9 mouse cellular contexts compared by ENCODE assay signal in genomic region chr7:28558486-28558885, GRCm38 (mm10). TPM values are rescaled to one million over a fixed set of nuclear protein-coding genes. Genes with fewer than 3 reads are reported as not detected.
DNase-seq lines count a peak whose midpoint lies in the region; ATAC-seq and TF ChIP-seq lines count a peak whose summit lies in the region.
"Had no signal": no experiment of that assay in that cellular context is flagged by ENCODE, and none has a peak within 500 bp of the region (broad histone marks: within the 10 kb centered on the region; RNA-seq: fewer than 3 reads in every experiment).

No protein-coding gene starts in this region.

- H3K36me3 ChIP-seq in hindbrain, embryonic 16.5 days (ENCODE audit: control insufficient read depth, insufficient read depth, low read length), result peaks cover 14% of the 10 kb centered on the region; the same call in 1 of the 2 replicates
- H3K36me3 ChIP-seq in hindbrain, embryonic 10.5 days, result peaks cover 55% of the 10 kb centered on the region
- H3K36me3 ChIP-seq in lung, postnatal 0 days (ENCODE audit: insufficient read depth, low read length), result peaks cover 18% of the 10 kb centered on the region
- peaks cover 6% of the 10 kb centered on the region; the same call in 1 of the 2 replicates for H3K36me3 ChIP-seq in midbrain, embryonic 15.5 days (replicated peaks)
- H3K36me3 ChIP-seq in midbrain, embryonic 11.5 days (ENCODE audit: control insufficient read depth, insufficient read depth, low read length), result peaks cover 12% of the 10 kb centered on the region

- peak; percentile 31; the same call in 1 of the 2 replicates for TF ChIP-seq EP300 in lung, postnatal 0 days (IDR thresholded peaks at IDR 0.05)

- H3K9me3 ChIP-seq in hindbrain, embryonic 16.5 days (ENCODE audit: control insufficient read depth, low read length), result no peaks in the 10 kb centered on the region
- no peaks in the 10 kb centered on the region for H3K9me3 ChIP-seq in hindbrain, embryonic 10.5 days
- H3K9me3 ChIP-seq in lung, postnatal 0 days (ENCODE audit: low read length), result no peaks in the 10 kb centered on the region
- no peaks in the 10 kb centered on the region for H3K9me3 ChIP-seq in midbrain, embryonic 15.5 days
- H3K9me3 ChIP-seq in midbrain, embryonic 11.5 days (ENCODE audit: control insufficient read depth, low read length), result no peaks in the 10 kb centered on the region
- H3K9me3 ChIP-seq: limb, embryonic 13.5 days had no signal

- TF ChIP-seq CTCF in lung, postnatal 0 days (IDR thresholded peaks at IDR 0.05), result no peak

- intact Hi-C loops in heart, postnatal 25 days (cut with DNase I), result no loop called here

- 50% methylated on average over 4 of the region's 4 CpGs for WGBS in hindbrain, embryonic 16.5 days
- WGBS in hindbrain, embryonic 10.5 days, result 60% methylated on average over 4 of the region's 4 CpGs
- 33% methylated on average over 4 of the region's 4 CpGs for WGBS in lung, postnatal 0 days
- 73% methylated on average over 4 of the region's 4 CpGs for WGBS in midbrain, embryonic 15.5 days
- WGBS in midbrain, embryonic 11.5 days, result 58% methylated on average over 4 of the region's 4 CpGs

- H3K9ac ChIP-seq in hindbrain, embryonic 16.5 days (ENCODE audit: low read depth, low read length), result no peak overlapping the region
- H3K9ac ChIP-seq in lung, postnatal 0 days (replicated peaks; ENCODE audit: low read depth), result no peak overlapping the region
- H3K9ac ChIP-seq in midbrain, embryonic 15.5 days, result no peak overlapping the region
- H3K9ac ChIP-seq in midbrain, embryonic 11.5 days (ENCODE audit: low read length), result no peak overlapping the region
- H3K9ac ChIP-seq: limb, embryonic 13.5 days had no signal

- 0 out of 2 replicates have a peak, but pooled peaks have one; percentile 17 for ATAC-seq in hindbrain, embryonic 16.5 days
- peak; percentile 86 for ATAC-seq in lung, postnatal 0 days
- no peak for ATAC-seq in midbrain, embryonic 15.5 days (replicated peaks)
- no peak for ATAC-seq in midbrain, embryonic 11.5 days (ENCODE audit: low FRiP score)

- H3K4me2 ChIP-seq in hindbrain, embryonic 16.5 days (ENCODE audit: low read length), result no peak overlapping the region
- H3K4me2 ChIP-seq in lung, postnatal 0 days (replicated peaks; ENCODE audit: low read depth, low read length), result no peak overlapping the region
- H3K4me2 ChIP-seq in midbrain, embryonic 15.5 days, result no peak overlapping the region
- no peak overlapping the region for H3K4me2 ChIP-seq in midbrain, embryonic 11.5 days
- H3K4me2 ChIP-seq: limb, embryonic 13.5 days had no signal

- H3K27ac ChIP-seq in hindbrain, embryonic 16.5 days (ENCODE audit: low read depth, low read length), result no peak overlapping the region
- H3K27ac ChIP-seq in hindbrain, embryonic 10.5 days, result no peak overlapping the region
- H3K27ac ChIP-seq in lung, postnatal 0 days (ENCODE audit: low read length), result no peak overlapping the region
- no peak overlapping the region for H3K27ac ChIP-seq in midbrain, embryonic 15.5 days
- no peak overlapping the region for H3K27ac ChIP-seq in midbrain, embryonic 11.5 days (ENCODE audit: low read depth, low read length)
- H3K27ac ChIP-seq: limb, embryonic 13.5 days had no signal

- no peak overlapping the region for H3K4me3 ChIP-seq in hindbrain, embryonic 16.5 days (ENCODE audit: low read length)
- no peak overlapping the region for H3K4me3 ChIP-seq in hindbrain, embryonic 10.5 days
- no peak overlapping the region for H3K4me3 ChIP-seq in lung, postnatal 0 days (ENCODE audit: low read depth, low read length)
- H3K4me3 ChIP-seq in midbrain, embryonic 15.5 days, result no peak overlapping the region
- H3K4me3 ChIP-seq in midbrain, embryonic 11.5 days (ENCODE audit: low read depth, low read length), result no peak overlapping the region
- H3K4me3 ChIP-seq: limb, embryonic 13.5 days had no signal

- H3K4me1 ChIP-seq in hindbrain, embryonic 16.5 days (ENCODE audit: control insufficient read depth, insufficient read depth, low read depth, low read length), result no peaks in the 10 kb centered on the region
- peaks cover 23% of the 10 kb centered on the region for H3K4me1 ChIP-seq in hindbrain, embryonic 10.5 days (replicated peaks)
- H3K4me1 ChIP-seq in lung, postnatal 0 days (ENCODE audit: insufficient read depth, low read depth, low read length), result 0 out of 2 replicates have a peak, but pooled peaks cover 2% of the 10 kb centered on the region
- H3K4me1 ChIP-seq in midbrain, embryonic 15.5 days, result no peaks in the 10 kb centered on the region
- no peaks in the 10 kb centered on the region for H3K4me1 ChIP-seq in midbrain, embryonic 11.5 days (ENCODE audit: control insufficient read depth, insufficient read depth, low read length)

- DNase-seq in hindbrain, embryonic 10.5 days (ENCODE audit: low spot score), result no peak
- peak; percentile 54 for DNase-seq in adrenal gland, postnatal 25 days
- peak; percentile 44 for DNase-seq in heart, postnatal 25 days (ENCODE audit: low spot score)
- DNase-seq in lung, postnatal 0 days (ENCODE audit: low spot score), result peak; percentile 86
- DNase-seq in midbrain, embryonic 11.5 days (ENCODE audit: low spot score, missing footprints), result no peak
- DNase-seq in spleen, postnatal 4 days (ENCODE audit: low spot score in 2 of 2), result no peak

- no peaks in the 10 kb centered on the region for H3K27me3 ChIP-seq in hindbrain, embryonic 16.5 days (replicated peaks; ENCODE audit: control insufficient read depth, insufficient read depth, low read length)
- no peaks in the 10 kb centered on the region for H3K27me3 ChIP-seq in hindbrain, embryonic 10.5 days (ENCODE audit: insufficient read depth, poor library complexity, severe bottlenecking)
- no peaks in the 10 kb centered on the region for H3K27me3 ChIP-seq in lung, postnatal 0 days (replicated peaks; ENCODE audit: insufficient read depth, low read length)
- H3K27me3 ChIP-seq in midbrain, embryonic 15.5 days (replicated peaks), result no peaks in the 10 kb centered on the region
- H3K27me3 ChIP-seq in midbrain, embryonic 11.5 days (ENCODE audit: control insufficient read depth, insufficient read depth, low read length), result no peaks in the 10 kb centered on the region
- H3K27me3 ChIP-seq: limb, embryonic 13.5 days had no signal

RNA-seq across cellular contexts. Expression of gene Nccrp1, which starts 11.4 kb away (rescaled TPM):
- polyA plus RNA-seq in hindbrain, embryonic 16.5 days (2015; fragmentation: Nextera tagmentation; extraction: Ambion mirVana), result 0.14 TPM in 1 of 2 replicates, not detected in the other
- 0.10 TPM in 1 of 2 replicates, not detected in the other for polyA plus RNA-seq in hindbrain, embryonic 10.5 days (2016; fragmentation: Nextera tagmentation; extraction: Ambion mirVana)
- total RNA-seq in adrenal gland, postnatal 25 days (2021), result not detected in 2 replicates
- total RNA-seq in heart, postnatal 25 days (2021), result not detected
- polyA plus RNA-seq in lung, postnatal 0 days (2015; fragmentation: Nextera tagmentation; extraction: Ambion mirVana), result not detected in 2 replicates
- polyA plus RNA-seq in midbrain, embryonic 15.5 days (2015; fragmentation: Nextera tagmentation; extraction: Ambion mirVana), result 0.14 and 0.18 TPM in 2 replicates
- polyA plus RNA-seq in midbrain, embryonic 11.5 days (2014; fragmentation: Nextera tagmentation; extraction: Ambion mirVana), result not detected in 2 replicates
- polyA plus RNA-seq: limb, embryonic 13.5 days had no signal

RNA-seq across cellular contexts. Expression of gene Sycn, which starts 17.8 kb away (rescaled TPM):
- polyA plus RNA-seq in hindbrain, embryonic 16.5 days (2015; fragmentation: Nextera tagmentation; extraction: Ambion mirVana), result not detected in 2 replicates
- polyA plus RNA-seq in hindbrain, embryonic 10.5 days (2016; fragmentation: Nextera tagmentation; extraction: Ambion mirVana), result not detected in 2 replicates
- not detected in 2 replicates for total RNA-seq in adrenal gland, postnatal 25 days (2021)
- total RNA-seq in heart, postnatal 25 days (2021), result not detected
- not detected in 2 replicates for polyA plus RNA-seq in lung, postnatal 0 days (2015; fragmentation: Nextera tagmentation; extraction: Ambion mirVana)
- not detected in 2 replicates for polyA plus RNA-seq in midbrain, embryonic 15.5 days (2015; fragmentation: Nextera tagmentation; extraction: Ambion mirVana)
- polyA plus RNA-seq in midbrain, embryonic 11.5 days (2014; fragmentation: Nextera tagmentation; extraction: Ambion mirVana), result not detected in 2 replicates
- polyA plus RNA-seq: limb, embryonic 13.5 days had no signal

RNA-seq across cellular contexts. Expression of gene Ifnl3, which starts 35.9 kb away (rescaled TPM):
- not detected in 2 replicates for polyA plus RNA-seq in hindbrain, embryonic 16.5 days (2015; fragmentation: Nextera tagmentation; extraction: Ambion mirVana)
- polyA plus RNA-seq in hindbrain, embryonic 10.5 days (2016; fragmentation: Nextera tagmentation; extraction: Ambion mirVana), result not detected in 2 replicates
- total RNA-seq in adrenal gland, postnatal 25 days (2021), result not detected in 2 replicates
- total RNA-seq in heart, postnatal 25 days (2021), result not detected
- not detected in 2 replicates for polyA plus RNA-seq in lung, postnatal 0 days (2015; fragmentation: Nextera tagmentation; extraction: Ambion mirVana)
- polyA plus RNA-seq in midbrain, embryonic 15.5 days (2015; fragmentation: Nextera tagmentation; extraction: Ambion mirVana), result not detected in 2 replicates
- not detected in 2 replicates for polyA plus RNA-seq in midbrain, embryonic 11.5 days (2014; fragmentation: Nextera tagmentation; extraction: Ambion mirVana)
- polyA plus RNA-seq: limb, embryonic 13.5 days had no signal

RNA-seq across cellular contexts. Expression of gene Samd4b, which starts 39.5 kb away (rescaled TPM):
- 11.1 and 23.4 TPM in 2 replicates for polyA plus RNA-seq in hindbrain, embryonic 16.5 days (2015; fragmentation: Nextera tagmentation; extraction: Ambion mirVana)
- polyA plus RNA-seq in hindbrain, embryonic 10.5 days (2016; fragmentation: Nextera tagmentation; extraction: Ambion mirVana), result 34.0 and 44.0 TPM in 2 replicates
- 66.6 and 69.4 TPM in 2 replicates for total RNA-seq in adrenal gland, postnatal 25 days (2021)
- 10 to 100 TPM; 22.6 to 22.8 TPM for total RNA-seq in heart, postnatal 25 days (2021)
- polyA plus RNA-seq in lung, postnatal 0 days (2015; fragmentation: Nextera tagmentation; extraction: Ambion mirVana), result 12.9 and 13.4 TPM in 2 replicates
- 22.8 and 24.8 TPM in 2 replicates for polyA plus RNA-seq in midbrain, embryonic 15.5 days (2015; fragmentation: Nextera tagmentation; extraction: Ambion mirVana)
- polyA plus RNA-seq in midbrain, embryonic 11.5 days (2014; fragmentation: Nextera tagmentation; extraction: Ambion mirVana), result 23.8 and 27.8 TPM in 2 replicates

RNA-seq across cellular contexts. Expression of gene Pak4, which starts 39.5 kb away (rescaled TPM):
- 18.2 and 21.5 TPM in 2 replicates for polyA plus RNA-seq in hindbrain, embryonic 16.5 days (2015; fragmentation: Nextera tagmentation; extraction: Ambion mirVana)
- 51.8 and 66.0 TPM in 2 replicates for polyA plus RNA-seq in hindbrain, embryonic 10.5 days (2016; fragmentation: Nextera tagmentation; extraction: Ambion mirVana)
- 32.0 and 35.2 TPM in 2 replicates for total RNA-seq in adrenal gland, postnatal 25 days (2021)
- total RNA-seq in heart, postnatal 25 days (2021), result 1 to 10 TPM; 8.4 to 8.8 TPM
- polyA plus RNA-seq in lung, postnatal 0 days (2015; fragmentation: Nextera tagmentation; extraction: Ambion mirVana), result 36.3 and 38.2 TPM in 2 replicates
- 20.9 and 21.6 TPM in 2 replicates for polyA plus RNA-seq in midbrain, embryonic 15.5 days (2015; fragmentation: Nextera tagmentation; extraction: Ambion mirVana)
- polyA plus RNA-seq in midbrain, embryonic 11.5 days (2014; fragmentation: Nextera tagmentation; extraction: Ambion mirVana), result 29.6 and 32.5 TPM in 2 replicates

Comparison
In these comparisons a context has a peak if more than half of its experiments do, and no peak if none do; other contexts are left out.
1. ATAC-seq: peak in hindbrain, embryonic 16.5 days (single experiment) and lung, postnatal 0 days (single experiment); none in midbrain, embryonic 15.5 days (single experiment) and midbrain, embryonic 11.5 days (single experiment).
2. DNase-seq: peak in adrenal gland, postnatal 25 days (single experiment), heart, postnatal 25 days (single experiment) and lung, postnatal 0 days (single experiment); none in hindbrain, embryonic 10.5 days (single experiment), midbrain, embryonic 11.5 days (single experiment) and spleen, postnatal 4 days (0 of 2).